Mouse (Mus musculus) limb, embryonic 14.5 days (tissue): ENCODE results near the gene Hnf1a. TPM values are rescaled to one million over a fixed set of nuclear protein-coding genes. Genes with fewer than 3 reads are reported as not detected.

Experiments
- ATAC-seq: fragments of 200-750 bp; cut with Nextera tagmentation; 2 replicates; pipeline ENCODE4 v1.8.0; 2017; ENCODE audit warnings: low read depth, moderate number of reproducible peaks, moderate TSS enrichment; ENCODE audit not compliant: low FRiP score
- DNase-seq: peaks from one replicate; pipeline ENCODE4 v3.0.0-alpha.2; 2015; ENCODE audit warnings: low spot score
- H3K27ac ChIP-seq: fragments of 300-500 bp; sonication (generic); replicated peaks from 2 replicates; pipeline ENCODE4 v1.5.1; 2014; ENCODE audit warnings: low read depth, mild to moderate bottlenecking, low read length, moderate library complexity, mixed read lengths
- H3K27me3 ChIP-seq: fragments of 300-500 bp; sonication (generic); 2 replicates; pipeline ENCODE4 v1.6.1; 2014; ENCODE audit warnings: low read length, mixed read lengths; ENCODE audit not compliant: control insufficient read depth, insufficient read depth
- H3K36me3 ChIP-seq: fragments of 300-500 bp; sonication (generic); 2 replicates; pipeline ENCODE4 v1.6.1; 2014; ENCODE audit warnings: mild to moderate bottlenecking, low read length, moderate library complexity, mixed read lengths; ENCODE audit not compliant: control insufficient read depth, insufficient read depth
- H3K4me1 ChIP-seq: fragments of 300-500 bp; sonication (generic); 2 replicates; pipeline ENCODE4 v1.6.1; 2014; ENCODE audit warnings: antibody characterized with exemption, low read length, mixed read lengths; ENCODE audit not compliant: control insufficient read depth, insufficient read depth
- H3K4me2 ChIP-seq: fragments of 300-500 bp; sonication (generic); replicated peaks from 2 replicates; pipeline ENCODE4 v1.6.1; 2014; ENCODE audit warnings: low read depth, mild to moderate bottlenecking, low read length, moderate library complexity; ENCODE audit not compliant: severe bottlenecking
- H3K4me3 ChIP-seq: fragments of 300-500 bp; sonication (generic); replicated peaks from 2 replicates; pipeline ENCODE4 v1.5.1; 2014; ENCODE audit warnings: low read length
- H3K9ac ChIP-seq: fragments of 300-500 bp; sonication (generic); 2 replicates; pipeline ENCODE4 v1.6.1; 2014; ENCODE audit warnings: mild to moderate bottlenecking, low read depth, low read length, moderate library complexity; ENCODE audit not compliant: severe bottlenecking
- H3K9me3 ChIP-seq: fragments of 300-500 bp; sonication (generic); 2 replicates; pipeline ENCODE4 v1.6.1; 2016; ENCODE audit warnings: low read length; ENCODE audit not compliant: control insufficient read depth
- POLR2A ChIP-seq: fragments of 200-500 bp; IDR thresholded peaks from 2 replicates; pipeline ENCODE4 v1.8.0; 2012; ENCODE audit warnings: inconsistent platforms, mild to moderate bottlenecking, moderate library complexity, borderline replicate concordance; ENCODE audit not compliant: insufficient read depth, insufficient read length; ENCODE audit errors: extremely low read depth
- WGBS: fragments of 180-500 bp; shearing (Covaris S2); extraction: QIAGEN DNeasy Blood & Tissue Kit; methylation state at CpG from one replicate; pipeline ENCODE4 v1.1.7; 2014; 5-methylcytosine and 5-hydroxymethylcytosine counted together
- polyA plus RNA-seq, 2 experiments: library from polyadenylated mRNA; depleted of rRNA in 1 of 2; stranded (reverse) in 1 of 2; unstranded in 1 of 2; fragments of >200 nt; fragmentation: Nextera tagmentation in 1 of 2; extraction: Ambion mirVana in 1 of 2; gene quantifications; 2 replicates each; pipeline versions ENCODE4 v1.2.1 to v1.2.3; 2012 to 2014

Hnf1a gene
- polyA plus RNA-seq, 2 experiments = 0.03 TPM; not detected in 1

GRCm38 (mm10) chr5:115009143-115009542 lies 38.2 kb upstream of the Hnf1a start:
- TF ChIP-seq POLR2A = no peak
- ATAC-seq (no peak), DNase-seq (no peak)
- Histone ChIP-seq H3K9ac (no peak overlapping the region), H3K27ac (no peak overlapping the region), H3K4me3 (no peak overlapping the region), H3K4me1 (peaks cover 14% of the 10 kb centered on the region), H3K27me3 (no peaks in the 10 kb centered on the region), H3K4me2 (no peak overlapping the region), H3K36me3 (no peaks in the 10 kb centered on the region), H3K9me3 (no peaks in the 10 kb centered on the region)
- WGBS = 81% methylated on average over 6 of the region's 6 CpGs

DNA sequence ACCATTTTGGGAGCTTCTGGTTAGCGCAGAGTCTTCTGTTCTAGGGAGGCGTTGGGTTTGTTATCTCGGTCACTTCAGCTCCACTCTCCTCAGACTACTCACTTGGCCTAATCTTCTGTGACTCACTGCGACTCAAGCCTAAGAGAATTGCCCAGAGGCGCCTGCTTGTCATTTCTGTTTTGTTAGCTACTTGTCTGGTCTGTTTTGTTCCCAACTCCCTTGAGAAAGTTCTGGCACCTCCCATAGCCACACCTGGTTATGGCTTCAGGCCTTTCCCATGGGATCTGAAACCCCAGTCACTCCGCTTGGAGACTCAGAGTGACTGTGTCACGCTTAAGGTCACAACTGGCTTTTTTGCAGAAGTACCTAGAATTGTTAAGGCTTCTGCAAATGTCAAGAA lies 37.4 kb upstream of the Hnf1a start:
- no peak for TF ChIP-seq POLR2A
- no peaks in the 10 kb centered on the region for H3K9me3 ChIP-seq
- no peak overlapping the region for H3K4me2 ChIP-seq
- H3K9ac ChIP-seq = no peak overlapping the region
- no peak for DNase-seq
- no peaks in the 10 kb centered on the region for H3K36me3 ChIP-seq
- WGBS = 81% methylated on average over 7 of the region's 7 CpGs
- no peak for ATAC-seq
- no peak overlapping the region for H3K27ac ChIP-seq
- H3K4me1 ChIP-seq = peaks cover 12% of the 10 kb centered on the region
- H3K4me3 ChIP-seq = no peak overlapping the region
- H3K27me3 ChIP-seq = no peaks in the 10 kb centered on the region

- Histone ChIP-seq H3K27ac (no peak overlapping the region), H3K4me2 (no peak overlapping the region), H3K4me1 (peaks cover 6% of the 10 kb centered on the region), H3K4me3 (no peak overlapping the region), H3K9me3 (no peaks in the 10 kb centered on the region), H3K27me3 (no peaks in the 10 kb centered on the region), H3K9ac (no peak overlapping the region), H3K36me3 (no peaks in the 10 kb centered on the region)
- WGBS = 73% methylated on average over 5 of the region's 5 CpGs
- ATAC-seq (no peak), DNase-seq (no peak)
- TF ChIP-seq POLR2A = no peak
Measured at GRCm38 (mm10) chr5:115007768-115008167, 36.9 kb upstream of the Hnf1a start.

DNA sequence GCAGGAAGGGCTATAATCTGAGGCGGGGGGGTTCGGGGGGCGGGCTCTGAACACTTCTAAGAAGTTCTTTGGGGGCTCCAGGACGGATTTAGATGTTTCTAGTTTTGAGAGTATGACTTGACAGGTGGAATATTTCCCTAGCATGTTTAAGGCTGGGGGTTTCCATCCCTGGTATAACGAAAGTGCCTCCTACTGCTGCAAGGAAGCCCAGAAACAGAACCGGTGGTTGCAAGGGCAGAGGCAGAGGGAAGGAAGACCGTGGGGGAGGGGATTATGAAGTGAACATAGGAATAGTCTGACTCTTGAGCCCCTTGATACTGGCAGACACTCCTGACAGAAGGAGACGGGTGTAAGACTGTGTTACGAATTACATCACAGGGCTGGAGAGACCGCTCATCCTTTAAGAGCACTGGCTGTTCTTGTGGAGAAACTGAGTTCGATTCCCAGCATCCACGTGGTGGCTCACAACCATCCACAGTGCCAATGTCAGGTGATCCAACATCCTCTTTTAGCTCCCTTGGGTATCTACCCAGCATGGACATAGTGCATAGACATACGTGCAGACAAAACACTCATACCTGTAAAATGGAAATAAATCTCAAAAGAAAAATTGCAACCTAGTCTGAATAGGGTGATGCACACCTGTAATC lies 32.5 kb upstream of the Hnf1a start:
- DNase-seq (no peak), ATAC-seq (no peak)
- no peaks in the 10 kb centered on the region for H3K36me3 ChIP-seq
- no peaks in the 10 kb centered on the region for H3K27me3 ChIP-seq
- no peak overlapping the region for H3K27ac ChIP-seq
- H3K9ac ChIP-seq = no peak overlapping the region
- no peak overlapping the region for H3K4me3 ChIP-seq
- H3K4me1 ChIP-seq = no peaks in the 10 kb centered on the region
- 71% methylated on average over 13 of the region's 13 CpGs for WGBS
- no peak for TF ChIP-seq POLR2A
- H3K9me3 ChIP-seq = no peaks in the 10 kb centered on the region
- no peak overlapping the region for H3K4me2 ChIP-seq

DNA sequence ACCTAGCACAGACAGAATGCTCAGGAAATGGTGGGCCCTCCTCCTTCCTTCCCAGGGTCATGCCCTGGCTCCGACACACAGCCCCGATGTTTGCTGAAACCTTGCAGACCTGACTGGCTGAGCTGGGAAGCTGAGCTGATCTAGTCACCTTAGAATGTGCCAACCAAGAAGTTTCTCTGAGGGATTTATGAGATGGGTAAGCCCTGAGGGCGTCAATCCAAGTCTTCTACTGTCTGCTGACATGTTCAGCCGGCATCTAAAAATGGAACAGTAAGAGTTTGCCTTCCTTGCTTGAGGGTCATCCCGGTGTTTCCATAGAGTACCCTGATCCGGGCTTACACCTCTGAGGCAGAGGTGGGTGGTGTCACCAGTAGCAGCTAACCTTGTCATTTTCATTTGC lies 31.9 kb upstream of the Hnf1a start:
- Histone ChIP-seq H3K9ac (no peak overlapping the region), H3K9me3 (no peaks in the 10 kb centered on the region), H3K4me2 (no peak overlapping the region), H3K4me3 (no peak overlapping the region), H3K27me3 (no peaks in the 10 kb centered on the region), H3K36me3 (no peaks in the 10 kb centered on the region), H3K27ac (no peak overlapping the region), H3K4me1 (no peaks in the 10 kb centered on the region)
- DNase-seq (no peak), ATAC-seq (no peak)
- TF ChIP-seq POLR2A = no peak
- 62% methylated on average over 6 of the region's 6 CpGs for WGBS

- Histone ChIP-seq H3K27ac (no peak overlapping the region), H3K4me2 (no peak overlapping the region), H3K36me3 (no peaks in the 10 kb centered on the region), H3K4me3 (no peak overlapping the region), H3K27me3 (no peaks in the 10 kb centered on the region), H3K9ac (no peak overlapping the region), H3K9me3 (no peaks in the 10 kb centered on the region), H3K4me1 (no peaks in the 10 kb centered on the region)
- 67% methylated on average over 8 of the region's 8 CpGs for WGBS
- ATAC-seq (no peak), DNase-seq (no peak)
- TF ChIP-seq POLR2A = no peak
Measured at GRCm38 (mm10) chr5:115001464-115001863, 30.6 kb upstream of the Hnf1a start.
